Mouse (Mus musculus): ENCODE results near the gene Sos1. TPM values are rescaled to one million over a fixed set of nuclear protein-coding genes. Genes with fewer than 3 reads are reported as not detected.

Gene Sos1
- 2.9 TPM in 2 replicates for polyA plus RNA-seq (2012; rRNA removed)

GRCm38 (mm10) chr17:80480031-80480854 is at the start of gene Sos1:
Gene Sos1 (minus strand): TSS chr17:80480453.

GRCm38 (mm10) chr17:80372989-80373725 is 107.1 kb downstream of the Sos1 start, which contains the start of gene Gm10190:
Gene Gm10190 (minus strand): TSS chr17:80373541.

Other genes starting within 250 kb of the Sos1 start
- 1.9 and 3.3 TPM in 2 replicates for gene Morn2, start 190.2 kb downstream of the Sos1 start, polyA plus RNA-seq (2012; rRNA removed)
- gene Dhx57, start 190.0 kb downstream of the Sos1 start, polyA plus RNA-seq (2012; rRNA removed) = 8.0 and 10.0 TPM in 2 replicates
- 1.5 and 2.2 TPM in 2 replicates for gene Arhgef33, start 173.0 kb downstream of the Sos1 start, polyA plus RNA-seq (2012; rRNA removed)
- 1.5 TPM in 1 of 2 replicates, not detected in the other for gene Gm10190, start 106.9 kb downstream of the Sos1 start, polyA plus RNA-seq (2012; rRNA removed)
- gene Cdkl4, start 97.4 kb upstream of the Sos1 start, polyA plus RNA-seq (2012; rRNA removed) = 0.96 and 1.1 TPM in 2 replicates
- 11.6 and 22.8 TPM in 2 replicates for gene Map4k3, start 248.0 kb upstream of the Sos1 start, polyA plus RNA-seq (2012; rRNA removed)

Data from ovary, adult 2 months (tissue).